Mouse (Mus musculus): ENCODE data around the gene Enoph1. TPM values are rescaled to one million over a fixed set of nuclear protein-coding genes. Genes with fewer than 3 reads are reported as not detected.

Gene Enoph1
- polyA plus RNA-seq, 1 experiment from 2014 or later: 59.0 TPM

DNA sequence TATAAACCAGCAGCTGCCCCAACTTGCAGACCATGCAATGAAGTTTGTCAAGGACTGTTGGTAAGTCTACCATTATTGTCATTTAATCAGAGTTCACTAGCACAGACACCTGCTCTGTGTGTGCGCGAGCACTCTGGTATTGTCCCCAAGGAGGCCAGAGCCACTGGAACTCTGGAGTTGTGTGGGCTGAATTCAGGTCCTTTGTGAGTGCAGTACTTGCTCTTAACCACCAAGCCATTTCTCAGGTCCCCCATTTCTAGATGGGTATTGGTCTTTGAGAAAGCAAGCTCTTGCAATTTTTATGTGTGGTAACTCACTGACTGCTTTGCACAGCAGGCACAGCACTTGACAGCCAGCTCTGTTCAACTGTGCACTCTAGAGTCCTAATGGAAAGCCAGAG is 7.7 kb upstream of the Enoph1 start:
- ATAC-seq (replicated peaks; ENCODE audit: insufficient number of reproducible peaks, low FRiP score, low TSS enrichment, low read depth): 0 out of 2 replicates have a peak, but pooled peaks have one; percentile 16
- no peaks in the 10 kb centered on the region for H3K9me3 ChIP-seq (replicated peaks; ENCODE audit: control insufficient read depth, low read length)
- H3K27ac ChIP-seq (replicated peaks; ENCODE audit: low read depth, low read length): no peak overlapping the region
- no peaks in the 10 kb centered on the region for H3K27me3 ChIP-seq (ENCODE audit: control insufficient read depth, insufficient read depth, low read length)
- 74% methylated on average over 2 of the region's 2 CpGs for WGBS
- peaks cover 2% of the 10 kb centered on the region for H3K36me3 ChIP-seq (replicated peaks; ENCODE audit: control insufficient read depth, insufficient read depth, low read depth, low read length)
- H3K9ac ChIP-seq (replicated peaks; ENCODE audit: low read length): no peak overlapping the region
- DNase-seq (ENCODE audit: low spot score): no peak
- no peaks in the 10 kb centered on the region for H3K4me1 ChIP-seq (ENCODE audit: control insufficient read depth, insufficient read depth, low read length)
- H3K4me2 ChIP-seq (ENCODE audit: low read depth, low read length): no peak overlapping the region
- H3K4me3 ChIP-seq (ENCODE audit: low read depth, low read length): no peak overlapping the region

DNA sequence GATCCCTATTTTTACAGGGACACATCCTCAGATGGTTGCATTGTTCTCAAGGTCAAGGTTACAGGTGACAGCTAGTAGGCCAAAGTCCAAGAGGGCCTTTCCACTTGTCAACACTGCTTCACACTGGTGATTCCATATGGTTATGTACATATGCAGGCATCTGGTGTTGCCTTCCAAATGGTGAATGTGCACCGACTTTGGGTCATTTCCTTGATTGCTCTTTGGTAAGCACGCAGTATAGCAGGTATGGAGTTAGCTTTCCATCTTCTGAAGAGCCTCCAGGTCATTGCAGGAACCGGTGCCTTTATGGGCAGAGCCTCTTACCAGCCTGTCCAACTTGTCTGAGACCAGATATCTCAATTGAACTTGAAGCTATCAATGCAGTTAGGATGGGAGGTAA is 7.1 kb upstream of the Enoph1 start:
- Histone ChIP-seq H3K27ac (replicated peaks; ENCODE audit: low read depth, low read length) (no peak overlapping the region), H3K9ac (replicated peaks; ENCODE audit: low read length) (no peak overlapping the region), H3K9me3 (replicated peaks; ENCODE audit: control insufficient read depth, low read length) (no peaks in the 10 kb centered on the region), H3K4me2 (ENCODE audit: low read depth, low read length) (no peak overlapping the region), H3K27me3 (ENCODE audit: control insufficient read depth, insufficient read depth, low read length) (no peaks in the 10 kb centered on the region), H3K4me3 (ENCODE audit: low read depth, low read length) (no peak overlapping the region), H3K36me3 (replicated peaks; ENCODE audit: control insufficient read depth, insufficient read depth, low read depth, low read length) (peaks cover 2% of the 10 kb centered on the region), H3K4me1 (ENCODE audit: control insufficient read depth, insufficient read depth, low read length) (no peaks in the 10 kb centered on the region)
- DNase-seq (ENCODE audit: low spot score): no peak
- no peak for ATAC-seq (replicated peaks; ENCODE audit: insufficient number of reproducible peaks, low FRiP score, low TSS enrichment, low read depth)
- WGBS: 74% methylated on average over 3 of the region's 3 CpGs

DNA sequence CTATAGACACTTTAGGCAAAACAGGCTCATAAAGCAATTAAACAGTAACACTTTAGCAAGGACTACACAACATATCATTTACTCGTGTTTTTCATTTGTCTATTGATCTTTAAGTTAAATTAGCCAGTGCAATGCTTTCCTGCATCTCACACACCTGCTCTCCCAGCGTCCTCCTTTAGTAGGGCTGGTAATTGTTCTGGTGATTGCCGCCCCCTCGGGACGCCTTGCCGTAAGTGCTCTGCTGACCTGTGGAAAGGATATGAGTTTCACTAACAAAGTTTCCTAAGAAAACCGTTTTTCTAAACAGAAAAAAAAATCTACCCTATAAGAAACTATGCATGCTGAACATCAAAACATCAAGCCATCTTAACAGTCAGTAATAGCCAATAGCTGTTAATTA is 3.8 kb upstream of the Enoph1 start:
- no peak for ATAC-seq (replicated peaks; ENCODE audit: insufficient number of reproducible peaks, low FRiP score, low TSS enrichment, low read depth)
- 56% methylated on average over 7 of the region's 7 CpGs for WGBS
- Histone ChIP-seq H3K9ac (replicated peaks; ENCODE audit: low read length) (no peak overlapping the region), H3K36me3 (replicated peaks; ENCODE audit: control insufficient read depth, insufficient read depth, low read depth, low read length) (peaks cover 2% of the 10 kb centered on the region), H3K4me3 (ENCODE audit: low read depth, low read length) (peak overlapping the region; percentile 87; the same call in 1 of the 2 replicates), H3K4me2 (ENCODE audit: low read depth, low read length) (no peak overlapping the region; the same call in 1 of the 2 replicates), H3K27me3 (ENCODE audit: control insufficient read depth, insufficient read depth, low read length) (no peaks in the 10 kb centered on the region), H3K27ac (replicated peaks; ENCODE audit: low read depth, low read length) (no peak overlapping the region), H3K4me1 (ENCODE audit: control insufficient read depth, insufficient read depth, low read length) (no peaks in the 10 kb centered on the region), H3K9me3 (replicated peaks; ENCODE audit: control insufficient read depth, low read length) (no peaks in the 10 kb centered on the region)
- DNase-seq (ENCODE audit: low spot score): no peak

DNA sequence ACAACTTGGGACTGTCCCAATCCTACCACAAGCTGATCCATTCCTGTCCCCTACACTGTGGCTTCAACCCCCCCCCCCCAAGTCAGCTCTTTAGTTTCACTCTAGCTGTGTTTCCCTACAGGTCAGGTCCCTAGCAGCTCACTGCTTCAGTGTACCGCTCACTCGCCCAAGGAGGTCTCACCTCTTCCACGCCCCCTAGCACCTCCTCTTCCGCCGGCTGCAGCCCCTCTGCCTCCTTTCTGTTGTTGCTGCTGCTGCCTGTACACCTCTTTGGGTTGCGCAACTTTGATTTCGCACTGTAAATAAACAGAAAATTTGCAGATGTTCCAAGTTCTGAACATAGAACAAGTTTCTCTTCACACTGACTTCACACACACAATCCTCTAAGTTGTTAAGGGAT is 3.1 kb upstream of the Enoph1 start:
- no peak overlapping the region for H3K27ac ChIP-seq (replicated peaks; ENCODE audit: low read depth, low read length)
- 27% methylated on average over 7 of the region's 7 CpGs for WGBS
- ATAC-seq (replicated peaks; ENCODE audit: insufficient number of reproducible peaks, low FRiP score, low TSS enrichment, low read depth): no peak

DNA sequence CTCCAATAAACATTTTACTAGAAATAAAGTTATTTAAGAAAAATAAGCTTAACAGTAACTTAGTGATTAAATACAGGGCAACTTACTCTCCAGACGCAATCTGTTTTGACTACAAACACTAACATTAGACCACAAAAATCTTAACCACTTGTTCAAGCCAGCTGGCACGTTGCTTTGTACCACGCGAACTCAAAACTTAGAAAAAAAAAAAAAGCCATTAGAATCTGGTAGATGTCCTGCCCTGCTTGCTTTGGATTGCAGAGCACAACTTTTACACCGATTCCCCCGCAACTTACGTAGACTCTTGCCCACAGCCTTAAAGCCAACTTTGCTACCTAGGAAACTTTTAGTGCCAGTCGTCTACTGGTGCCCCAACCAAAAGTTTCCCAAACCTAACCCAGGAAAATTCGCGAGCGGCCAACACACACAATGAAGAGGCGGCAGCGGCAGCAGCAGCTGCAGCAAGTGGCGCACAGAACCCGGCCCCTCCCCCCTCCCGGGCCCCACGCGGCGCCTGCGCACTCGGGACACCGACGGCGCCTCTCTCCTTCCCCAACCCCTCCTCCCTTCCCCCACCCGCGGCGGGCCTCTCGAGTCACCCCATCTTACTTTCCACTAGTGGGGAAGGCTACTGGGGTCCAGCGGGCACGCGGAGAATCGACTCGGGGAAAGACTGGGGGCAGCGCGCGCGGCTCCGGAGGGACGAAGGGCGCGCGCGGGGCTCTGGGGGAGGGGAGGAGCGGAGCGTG is 1.6 kb upstream of the Enoph1 start:
- Histone ChIP-seq H3K27ac (replicated peaks; ENCODE audit: low read depth, low read length) (peak overlapping the region; percentile 97), H3K36me3 (replicated peaks; ENCODE audit: control insufficient read depth, insufficient read depth, low read depth, low read length) (no peaks in the 10 kb centered on the region; the same call in 1 of the 2 replicates), H3K4me2 (ENCODE audit: low read depth, low read length) (peak overlapping the region; percentile 90), H3K4me3 (ENCODE audit: low read depth, low read length) (peak overlapping the region; percentile 87), H3K4me1 (ENCODE audit: control insufficient read depth, insufficient read depth, low read length) (no peaks in the 10 kb centered on the region), H3K9me3 (replicated peaks; ENCODE audit: control insufficient read depth, low read length) (no peaks in the 10 kb centered on the region), H3K27me3 (ENCODE audit: control insufficient read depth, insufficient read depth, low read length) (no peaks in the 10 kb centered on the region), H3K9ac (replicated peaks; ENCODE audit: low read length) (peak overlapping the region; percentile 99)
- 1% methylated on average over 43 of the region's 45 CpGs for WGBS
- ATAC-seq (replicated peaks; ENCODE audit: insufficient number of reproducible peaks, low FRiP score, low TSS enrichment, low read depth) (peak; percentile 4; the same call in 1 of the 2 replicates), DNase-seq (ENCODE audit: low spot score) (peak; percentile 88)

More for the DNA sequence above, 3.1 kb upstream of the Enoph1 start:
- Histone ChIP-seq H3K4me2 (ENCODE audit: low read depth, low read length) (peak overlapping the region; percentile 90), H3K9me3 (replicated peaks; ENCODE audit: control insufficient read depth, low read length) (no peaks in the 10 kb centered on the region), H3K27me3 (ENCODE audit: control insufficient read depth, insufficient read depth, low read length) (no peaks in the 10 kb centered on the region), H3K4me3 (ENCODE audit: low read depth, low read length) (peak overlapping the region; percentile 87), H3K4me1 (ENCODE audit: control insufficient read depth, insufficient read depth, low read length) (no peaks in the 10 kb centered on the region), H3K36me3 (replicated peaks; ENCODE audit: control insufficient read depth, insufficient read depth, low read depth, low read length) (peaks cover 2% of the 10 kb centered on the region), H3K9ac (replicated peaks; ENCODE audit: low read length) (peak overlapping the region; percentile 41)
- DNase-seq (ENCODE audit: low spot score): no peak

DNA sequence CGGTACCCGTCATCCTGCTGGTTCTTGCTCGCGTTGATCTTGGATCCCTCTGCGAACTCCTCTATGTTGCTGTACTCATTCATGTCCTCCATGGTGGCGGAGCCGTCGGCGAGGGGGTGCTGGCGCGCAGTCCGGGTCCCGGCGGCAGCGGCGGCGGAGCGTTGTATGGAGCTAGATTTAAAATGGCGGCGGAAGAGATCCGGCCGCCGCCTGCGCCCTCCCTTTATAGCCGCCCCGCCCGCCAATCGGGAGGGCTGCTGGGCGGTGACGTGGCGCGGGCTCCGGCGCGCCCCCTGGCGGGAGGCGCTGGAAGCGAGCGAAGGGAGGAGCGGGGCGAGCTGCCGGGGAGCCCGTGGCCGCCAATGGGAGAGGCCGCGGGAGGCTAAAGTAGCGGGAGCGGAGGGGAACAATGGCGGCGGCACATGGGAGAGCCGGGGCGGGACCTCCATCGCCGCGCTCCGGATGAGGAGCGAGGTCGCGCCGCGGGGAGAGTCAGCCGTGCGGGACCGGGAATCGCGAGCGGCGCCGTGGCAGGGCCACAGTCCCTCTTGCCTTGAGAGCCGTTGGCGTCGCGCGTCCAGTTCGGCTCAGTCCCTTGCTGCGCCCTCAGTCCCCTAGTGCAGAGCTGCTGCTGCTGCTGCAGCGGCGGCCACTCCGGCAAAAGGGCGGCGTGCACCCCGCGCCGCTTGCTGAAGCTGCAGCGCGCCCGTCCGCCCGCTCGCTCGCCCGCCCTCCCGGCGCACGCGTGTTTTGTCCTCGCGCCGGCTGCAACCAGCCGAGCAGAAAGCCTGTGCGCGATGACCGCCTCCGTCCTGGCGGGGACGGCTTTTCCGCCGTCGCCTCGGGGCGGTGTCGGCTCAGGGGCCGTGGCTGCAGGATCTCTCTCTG is 827 bp upstream of the Enoph1 start:
- peak overlapping the region; percentile 99 for H3K9ac ChIP-seq (replicated peaks; ENCODE audit: low read length)
- H3K4me2 ChIP-seq (ENCODE audit: low read depth, low read length): peak overlapping the region; percentile 58
- no peaks in the 10 kb centered on the region; the same call in 1 of the 2 replicates for H3K36me3 ChIP-seq (replicated peaks; ENCODE audit: control insufficient read depth, insufficient read depth, low read depth, low read length)
- DNase-seq (ENCODE audit: low spot score): peak; percentile 94
- no peaks in the 10 kb centered on the region for H3K9me3 ChIP-seq (replicated peaks; ENCODE audit: control insufficient read depth, low read length)
- ATAC-seq (replicated peaks; ENCODE audit: insufficient number of reproducible peaks, low FRiP score, low TSS enrichment, low read depth): peak; percentile 70
- H3K4me1 ChIP-seq (ENCODE audit: control insufficient read depth, insufficient read depth, low read length): no peaks in the 10 kb centered on the region
- H3K4me3 ChIP-seq (ENCODE audit: low read depth, low read length): peak overlapping the region; percentile 87
- WGBS: under 1% methylated on average over 110 of the region's 113 CpGs
- peak overlapping the region; percentile 97 for H3K27ac ChIP-seq (replicated peaks; ENCODE audit: low read depth, low read length)
- H3K27me3 ChIP-seq (ENCODE audit: control insufficient read depth, insufficient read depth, low read length): no peaks in the 10 kb centered on the region

DNA sequence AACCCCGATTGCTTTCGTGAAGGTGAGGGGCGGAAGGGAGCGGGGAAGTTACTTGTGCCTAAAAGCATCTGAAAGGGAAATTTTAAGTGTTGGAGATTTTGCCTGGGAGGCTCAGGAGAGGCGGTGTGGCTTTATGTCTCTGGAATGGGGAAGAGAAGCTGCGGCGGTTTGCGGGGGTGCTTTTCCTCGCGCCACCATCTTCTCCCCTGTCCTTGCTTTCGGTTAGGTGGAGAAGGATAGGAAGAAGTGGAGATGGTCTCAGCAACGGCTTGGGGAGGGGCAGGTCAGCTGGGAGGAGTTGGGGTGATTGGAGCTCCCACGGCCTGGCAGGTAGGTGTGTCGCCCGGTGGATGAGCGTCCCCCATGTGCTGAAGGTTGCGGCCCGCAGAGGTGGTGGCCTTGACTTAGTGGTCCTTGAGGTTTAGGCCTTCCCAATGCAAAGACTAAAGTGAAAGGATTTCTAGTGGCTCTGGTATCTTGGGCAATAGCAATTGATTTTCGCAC is 548 bp downstream of the Enoph1 start:
- DNase-seq (ENCODE audit: low spot score): peak; percentile 37
- H3K4me2 ChIP-seq (ENCODE audit: low read depth, low read length): peak overlapping the region; percentile 84
- peak overlapping the region; percentile 99 for H3K9ac ChIP-seq (replicated peaks; ENCODE audit: low read length)
- H3K27me3 ChIP-seq (ENCODE audit: control insufficient read depth, insufficient read depth, low read length): no peaks in the 10 kb centered on the region
- 2% methylated on average over 19 of the region's 19 CpGs for WGBS
- H3K27ac ChIP-seq (replicated peaks; ENCODE audit: low read depth, low read length): peak overlapping the region; percentile 97
- no peaks in the 10 kb centered on the region for H3K9me3 ChIP-seq (replicated peaks; ENCODE audit: control insufficient read depth, low read length)
- H3K36me3 ChIP-seq (replicated peaks; ENCODE audit: control insufficient read depth, insufficient read depth, low read depth, low read length): no peaks in the 10 kb centered on the region; the same call in 1 of the 2 replicates
- H3K4me3 ChIP-seq (ENCODE audit: low read depth, low read length): peak overlapping the region; percentile 87
- ATAC-seq (replicated peaks; ENCODE audit: insufficient number of reproducible peaks, low FRiP score, low TSS enrichment, low read depth): no peak
- H3K4me1 ChIP-seq (ENCODE audit: control insufficient read depth, insufficient read depth, low read length): no peaks in the 10 kb centered on the region
